Mouse (Mus musculus) frontal cortex, postnatal 14 days (tissue): Measurements from ENCODE around the gene Sox5.

ENCODE experiments used
- DNase-seq, 2 experiments: peaks; one replicate each; pipeline ENCODE4 v3.0.0; 2022; ENCODE audit warnings: low spot score in 2 of 2

Sox5 gene

DNA sequence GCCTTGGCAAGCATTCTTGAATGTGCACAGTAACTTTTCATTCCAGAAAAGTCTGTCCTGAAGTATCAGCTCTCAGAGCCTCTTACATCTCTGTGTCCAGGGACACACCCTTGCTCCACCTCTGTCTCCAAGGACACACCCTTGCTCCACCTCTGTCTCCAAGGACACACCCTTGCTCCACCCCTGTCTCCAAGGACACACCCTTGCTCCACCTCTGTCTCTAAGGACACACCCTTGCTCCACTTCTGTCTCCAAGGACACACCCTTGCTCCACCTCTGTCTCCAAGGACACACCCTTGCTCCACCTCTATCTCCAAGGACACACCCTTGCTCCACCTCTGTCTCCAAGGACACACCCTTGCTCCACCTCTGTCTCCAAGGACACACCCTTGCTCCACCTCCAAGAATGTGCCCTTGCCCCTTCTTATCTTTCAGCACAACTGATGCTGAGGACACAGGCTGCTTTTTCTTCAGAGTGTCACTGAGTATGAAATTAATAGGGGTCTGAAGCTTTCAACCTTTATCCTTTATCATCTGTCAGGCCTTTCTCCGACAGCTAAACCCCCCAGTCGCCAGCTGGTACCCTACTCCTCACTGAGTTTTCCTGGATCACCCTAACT, 452.4 kb downstream of the Sox5 start:
- no peak for DNase-seq

GRCm38 (mm10) chr6:144328779-144329178, 453.0 kb downstream of the Sox5 start:
- no peak for DNase-seq

- no peak for DNase-seq
These were observed 455.0 kb downstream of the Sox5 start for GRCm38 (mm10) chr6:144326817-144327216.

DNA sequence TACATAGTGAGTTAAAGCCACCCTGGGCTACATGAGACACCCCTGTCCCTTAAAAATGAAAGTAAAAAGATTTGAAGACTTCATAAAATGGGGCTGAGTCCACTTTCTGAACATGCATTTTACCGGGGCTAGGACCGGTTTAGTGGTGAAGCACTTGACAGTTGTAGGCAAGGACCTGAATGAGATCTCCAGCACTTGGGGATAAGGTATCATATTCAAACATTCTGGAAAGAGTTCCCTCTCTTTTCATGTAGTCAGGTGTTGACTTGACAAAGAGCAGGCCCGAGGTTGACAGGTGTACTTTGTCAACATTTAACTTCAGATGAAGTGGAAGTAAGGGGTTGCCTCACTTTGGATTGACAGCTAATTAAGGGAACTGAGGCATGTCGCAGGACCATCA, 458.4 kb downstream of the Sox5 start:
- no peak for DNase-seq

GRCm38 (mm10) chr6:144322297-144323047, 459.3 kb downstream of the Sox5 start:
- DNase-seq: no peak

DNA sequence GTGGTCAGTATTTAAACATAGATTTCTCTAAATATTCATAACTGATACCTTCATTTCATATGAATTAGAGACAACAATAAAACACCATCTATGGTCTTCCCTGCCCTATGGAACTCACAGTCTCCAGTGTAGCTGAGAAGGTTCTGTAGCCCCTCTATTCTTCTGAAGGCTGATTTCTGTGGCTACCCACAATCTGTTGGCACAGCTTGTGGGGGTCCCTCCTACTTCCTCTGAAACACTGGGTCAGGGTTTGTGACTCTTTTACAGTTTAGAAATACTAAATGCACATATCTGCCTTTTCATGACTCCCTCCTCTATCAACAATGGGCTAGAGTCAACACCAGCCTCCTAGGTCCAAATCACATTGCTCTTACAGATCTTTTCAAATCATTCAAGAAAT, 461.4 kb downstream of the Sox5 start:
- DNase-seq: no peak

DNA sequence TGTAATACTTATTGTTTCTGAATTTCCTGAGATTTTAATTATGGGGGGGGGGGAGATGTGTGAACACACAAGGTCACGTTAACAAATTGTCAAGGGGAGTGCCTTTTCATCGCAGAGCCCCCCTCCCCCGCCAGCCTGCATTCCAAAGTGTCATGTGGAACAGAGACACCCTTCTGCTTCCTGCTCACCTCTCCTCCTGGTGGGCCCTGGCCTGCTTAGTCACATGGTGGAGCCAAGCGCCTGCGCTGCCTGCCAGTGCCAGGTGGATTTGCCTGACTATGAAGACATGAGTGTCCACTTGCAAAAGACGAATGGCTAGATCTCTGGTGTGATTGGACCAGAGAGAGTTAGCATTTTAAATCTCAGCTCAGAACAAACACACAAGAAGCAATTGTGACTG, 462.1 kb downstream of the Sox5 start:
- no peak for DNase-seq

- no peak for DNase-seq
These were observed 468.7 kb downstream of the Sox5 start for GRCm38 (mm10) chr6:144312781-144313754.

DNA sequence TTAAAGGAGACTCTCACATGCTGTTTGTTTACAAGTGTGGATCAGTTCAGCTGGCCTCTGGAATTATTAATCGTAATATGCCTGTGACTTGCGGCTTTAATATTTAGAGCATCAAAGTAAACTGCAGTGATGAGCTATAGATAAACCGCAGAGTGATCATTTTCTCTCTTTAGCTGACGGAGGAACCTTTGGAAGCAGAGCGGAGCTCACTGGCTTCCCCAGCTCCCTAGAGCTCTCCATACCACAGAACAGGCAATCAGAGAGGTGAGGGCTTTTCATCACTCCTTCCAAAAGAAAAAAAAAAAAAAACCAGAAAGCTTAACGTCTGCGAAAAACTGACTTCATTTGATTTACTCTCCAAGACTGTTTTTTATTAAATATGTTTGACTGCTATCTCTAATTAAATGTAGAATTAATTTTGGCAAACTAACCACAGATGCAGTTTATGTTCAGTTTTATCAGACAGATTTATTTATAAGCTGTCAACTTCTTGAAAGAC, 469.4 kb downstream of the Sox5 start:
- DNase-seq: no peak

GRCm38 (mm10) chr6:144311754-144312153, 470.0 kb downstream of the Sox5 start:
- DNase-seq: no peak

DNA sequence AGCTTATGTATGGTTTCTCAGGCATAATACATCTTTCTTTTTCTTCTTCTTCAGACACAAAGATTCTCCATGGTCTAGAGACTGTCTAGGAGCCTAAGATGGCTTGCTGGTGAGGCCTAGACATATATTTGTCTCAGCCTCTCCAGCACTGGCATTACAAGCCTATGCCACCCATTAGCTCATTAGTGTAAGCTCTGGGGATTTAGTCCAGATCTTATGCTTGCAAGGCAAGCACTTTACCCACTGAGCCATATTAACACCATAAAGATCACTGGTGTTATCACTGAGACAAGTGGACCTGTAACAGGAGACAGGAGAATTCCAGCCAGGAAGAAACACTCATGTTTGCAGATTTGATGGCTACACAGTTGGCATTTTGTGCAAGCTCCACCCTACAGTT, 472.6 kb downstream of the Sox5 start:
- no peak for DNase-seq

DNA sequence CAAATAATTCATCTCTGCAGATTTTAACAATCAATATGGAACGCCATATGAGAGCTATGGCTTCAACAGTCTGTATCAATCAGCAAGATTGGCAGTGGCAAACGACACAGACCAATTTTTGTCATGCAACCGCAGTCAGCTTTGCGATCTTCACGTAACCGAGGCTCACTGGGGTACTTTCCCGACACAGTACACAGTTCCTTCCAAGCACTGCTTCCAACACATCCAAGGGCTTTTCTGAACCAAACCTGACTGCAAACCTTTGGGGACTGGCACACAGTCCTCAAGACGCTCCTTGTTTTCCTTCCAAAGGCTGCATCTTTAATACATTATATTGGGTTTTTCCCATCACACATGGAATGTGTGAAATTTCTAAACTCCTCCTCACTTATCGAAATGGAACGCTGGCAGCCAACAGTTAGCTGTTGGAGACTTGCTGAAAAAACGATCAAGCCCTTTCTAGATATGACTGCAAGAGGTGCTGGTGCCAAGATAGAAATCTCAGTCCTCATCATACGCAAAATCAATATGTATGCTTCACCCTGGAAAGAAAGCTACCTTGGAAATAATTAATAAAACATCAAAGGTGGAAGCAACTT, 474.1 kb downstream of the Sox5 start:
- DNase-seq: no peak

DNA sequence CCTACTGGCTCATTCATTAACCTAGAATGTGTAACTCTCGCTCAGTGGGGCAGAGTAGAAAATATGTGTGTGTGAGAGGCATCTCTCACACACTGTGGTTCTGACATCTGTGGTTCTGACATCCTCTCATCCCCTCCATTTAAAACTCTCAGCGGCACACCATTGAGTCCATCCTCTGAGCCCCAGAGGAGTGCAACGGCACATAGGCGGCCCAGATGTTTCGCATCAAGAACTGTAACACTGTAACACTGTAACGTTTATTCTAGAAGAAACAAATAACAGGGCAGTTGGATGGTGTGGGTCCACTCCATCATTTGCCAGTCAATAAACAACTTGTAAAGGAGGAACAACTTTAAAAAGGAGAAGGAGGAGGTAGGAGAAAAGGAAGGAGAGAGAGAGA, 479.0 kb downstream of the Sox5 start:
- DNase-seq: no peak

- DNase-seq: no peak
These were observed 480.7 kb downstream of the Sox5 start for GRCm38 (mm10) chr6:144301082-144301481.

DNA sequence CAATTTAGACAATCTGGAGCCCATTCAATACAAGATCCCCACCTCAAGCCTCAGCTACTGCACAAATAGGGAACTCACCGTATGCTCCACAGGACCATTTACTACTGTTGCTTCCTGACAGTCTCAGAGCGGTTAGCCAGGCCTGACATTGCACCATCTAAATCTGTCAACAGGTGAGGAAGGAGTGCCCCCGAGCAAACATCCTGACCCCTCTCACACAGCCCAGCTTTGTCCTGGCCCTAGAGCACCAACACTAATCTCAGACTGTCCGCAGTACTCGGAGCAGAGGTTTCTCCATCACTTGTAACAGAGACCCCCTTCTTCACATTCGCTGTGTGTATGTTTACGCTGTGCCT, 482.3 kb downstream of the Sox5 start:
- DNase-seq: no peak

DNA sequence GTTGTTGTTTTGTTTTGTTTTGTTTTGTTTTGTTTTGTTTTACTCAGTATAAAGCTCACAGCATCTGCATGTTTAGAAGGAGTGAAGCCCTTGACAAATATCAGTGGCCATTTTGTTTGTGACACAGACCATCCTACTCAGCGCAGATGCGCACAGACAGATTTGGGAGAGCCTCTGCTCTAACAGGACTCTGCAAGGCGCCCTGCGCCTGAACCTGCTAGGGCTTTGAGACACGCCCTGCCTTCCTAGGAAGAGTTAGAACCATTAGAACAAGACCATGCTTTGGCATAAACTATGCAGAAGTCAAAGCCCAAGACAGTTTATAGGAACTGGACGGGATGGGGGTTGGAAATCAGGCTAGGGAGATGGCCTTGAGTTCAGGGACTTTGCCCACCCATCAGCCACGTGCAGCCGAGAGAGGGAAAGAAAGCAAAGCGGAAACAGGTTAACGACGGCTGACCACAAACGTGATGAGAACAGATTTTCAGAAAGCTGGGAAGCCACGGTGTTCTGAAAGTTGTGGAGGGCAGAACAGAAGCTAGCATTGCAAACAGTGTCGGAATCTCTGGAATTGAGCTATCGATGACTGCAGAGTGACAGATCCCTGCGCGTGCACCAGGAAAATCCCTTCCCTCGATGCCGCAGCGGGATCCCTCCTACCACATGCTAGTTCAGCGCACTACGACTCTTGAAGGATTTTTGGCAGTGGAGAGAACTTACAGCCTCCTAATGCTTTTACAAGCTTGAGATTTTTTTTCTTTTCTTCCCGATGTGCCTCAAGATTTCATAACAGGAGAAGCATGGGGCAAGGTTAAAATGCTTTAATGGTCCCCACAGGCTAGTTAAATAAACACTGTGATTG, 482.9 kb downstream of the Sox5 start:
- DNase-seq: no peak

DNA sequence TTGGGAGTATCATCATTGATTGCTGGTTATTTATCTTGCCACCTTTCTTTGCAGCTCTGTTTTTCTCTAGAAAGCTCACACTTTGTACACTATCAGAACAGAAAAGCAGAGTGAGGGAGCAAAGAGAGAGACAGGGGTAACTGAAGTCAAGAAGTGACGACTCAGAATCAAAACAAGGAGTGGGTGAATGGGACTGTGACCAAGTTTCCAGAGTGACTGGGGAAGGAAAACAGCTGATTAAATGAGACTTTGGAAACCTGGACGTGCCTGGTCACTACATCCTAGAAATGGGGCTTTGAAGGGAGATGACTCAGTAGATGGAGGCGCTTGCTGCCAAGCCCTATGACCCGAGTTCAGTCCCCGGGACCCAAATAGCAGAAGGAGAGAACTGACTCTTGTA, 483.9 kb downstream of the Sox5 start:
- DNase-seq: no peak

DNA sequence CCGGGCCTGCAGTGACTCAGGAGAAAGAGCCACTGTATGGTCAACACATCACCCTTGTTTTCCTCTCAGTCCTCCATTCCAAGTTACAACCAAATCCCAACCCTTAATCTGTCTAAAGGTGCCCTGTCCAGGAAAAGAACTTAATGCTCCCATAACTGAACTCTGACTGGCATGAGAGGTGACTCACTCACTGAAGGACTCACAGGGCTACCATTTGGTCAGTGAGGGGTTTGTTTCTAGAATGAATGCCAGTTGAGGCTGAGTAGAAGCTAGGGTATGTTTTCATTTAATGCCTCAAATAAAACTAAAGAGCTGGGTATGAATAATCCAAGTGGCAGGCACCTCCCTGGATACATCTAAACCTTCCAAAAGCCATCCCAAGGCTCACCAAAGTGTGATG, 484.6 kb downstream of the Sox5 start:
- no peak for DNase-seq

GRCm38 (mm10) chr6:144291526-144291925, 490.3 kb downstream of the Sox5 start:
- DNase-seq: no peak

GRCm38 (mm10) chr6:144286122-144286521, 495.7 kb downstream of the Sox5 start:
- no peak for DNase-seq

DNA sequence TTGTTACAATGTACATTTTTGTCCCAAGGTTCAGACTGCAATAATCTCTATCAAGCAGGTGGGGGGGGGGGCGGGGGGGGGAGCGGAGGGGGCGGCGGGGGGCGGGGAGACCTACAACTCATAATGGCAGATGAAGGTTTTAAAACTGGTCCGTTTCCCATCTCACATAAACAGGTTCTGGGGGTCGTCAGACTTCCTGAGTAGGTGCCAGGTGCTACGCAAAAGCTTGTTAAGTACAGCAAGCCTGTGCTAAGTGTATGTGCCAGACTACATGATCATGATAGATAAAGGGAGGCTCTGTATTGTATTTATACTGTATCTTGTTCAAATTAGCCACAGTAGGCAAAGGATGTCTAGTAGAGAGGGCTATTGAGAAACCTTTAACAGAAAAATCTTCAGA, 498.6 kb downstream of the Sox5 start:
- no peak for DNase-seq
